Mouse (Mus musculus) cerebellum, adult 8-10 months (tissue): ENCODE data around the gene Gpr83.
"Not testable (repeated sequence)": the region's sequence is repeated elsewhere in the genome, so short reads cannot be mapped to it uniquely, and the experiment has no call there.

Experiments
- DNase-seq: peaks from one replicate; pipeline ENCODE4 v3.0.0; 2022

Gene Gpr83

DNA sequence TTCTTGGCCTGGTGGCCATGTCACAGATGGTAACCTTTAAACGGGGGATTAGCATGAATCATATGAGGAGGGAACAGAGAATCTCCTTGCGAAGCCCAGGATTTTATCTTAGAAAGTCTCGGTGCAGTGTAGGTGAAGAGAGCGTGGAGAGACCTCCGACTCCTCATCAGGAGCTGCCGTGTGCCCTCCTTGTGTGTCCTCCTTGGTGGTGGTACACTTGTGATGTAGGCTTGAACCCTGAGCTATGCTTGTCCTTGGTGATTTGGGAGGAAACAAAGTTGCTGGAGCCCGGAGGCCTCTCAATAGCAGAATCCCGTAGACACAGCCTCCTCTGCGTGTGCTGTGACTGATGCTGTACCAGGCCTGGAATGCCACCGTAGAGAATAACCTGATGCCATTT, 10.8 kb downstream of the Gpr83 start:
- no peak for DNase-seq

DNA sequence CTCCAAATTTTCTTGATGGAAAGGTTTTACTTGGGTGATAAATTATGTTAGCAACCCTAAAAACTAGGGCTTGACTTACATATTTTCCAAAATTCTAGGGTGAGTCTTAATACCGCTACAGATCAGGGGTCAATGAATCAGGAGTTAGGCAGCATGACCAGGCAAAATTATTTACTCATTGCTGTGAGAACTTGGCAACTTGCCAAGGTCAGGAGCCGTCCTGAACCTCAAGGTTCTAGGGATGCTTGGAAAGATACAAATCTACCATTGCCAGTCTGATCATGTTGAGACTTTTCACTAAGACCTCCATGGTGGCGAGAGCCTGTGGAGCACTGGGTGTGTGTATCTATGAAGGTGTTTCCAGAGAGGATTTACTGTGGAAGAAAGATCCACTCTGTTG, 11.5 kb downstream of the Gpr83 start:
- no peak for DNase-seq

DNA sequence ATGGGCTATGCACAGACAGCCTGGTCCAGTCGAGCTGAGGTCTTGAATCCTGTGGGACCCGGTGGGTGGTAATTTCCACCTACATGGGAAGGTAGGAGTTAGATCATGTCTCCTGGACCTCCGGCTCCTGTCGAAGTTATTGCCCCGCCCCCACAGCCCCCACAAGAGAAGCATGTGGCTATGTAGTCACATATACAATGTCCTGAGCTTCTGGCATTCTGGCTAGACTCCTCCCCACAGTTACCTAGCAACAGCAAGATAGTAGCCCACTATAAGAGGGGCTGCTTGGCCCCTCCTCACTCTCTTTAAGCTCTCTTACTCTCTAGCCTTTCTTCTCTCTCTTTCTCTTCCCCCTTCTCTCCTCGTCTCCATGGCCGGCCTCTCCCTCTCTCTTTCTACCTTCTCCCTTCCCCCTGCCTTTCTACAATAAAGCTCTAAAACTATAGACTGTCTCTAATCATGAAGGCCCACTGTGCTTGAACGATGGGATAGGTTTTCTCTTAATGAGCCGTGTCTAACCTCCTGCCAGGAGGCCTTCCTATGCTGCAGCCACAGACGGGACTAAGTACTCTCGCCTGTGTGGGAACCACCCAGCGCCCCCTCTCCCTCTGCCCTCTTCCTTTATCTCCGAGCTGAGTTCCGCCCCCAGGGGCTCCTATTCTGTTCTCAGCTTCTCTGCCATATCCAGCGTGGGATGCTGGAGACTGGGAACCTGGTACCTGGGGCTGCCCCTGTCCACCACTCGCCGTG, 12.3 kb downstream of the Gpr83 start:
- DNase-seq: no peak

DNA sequence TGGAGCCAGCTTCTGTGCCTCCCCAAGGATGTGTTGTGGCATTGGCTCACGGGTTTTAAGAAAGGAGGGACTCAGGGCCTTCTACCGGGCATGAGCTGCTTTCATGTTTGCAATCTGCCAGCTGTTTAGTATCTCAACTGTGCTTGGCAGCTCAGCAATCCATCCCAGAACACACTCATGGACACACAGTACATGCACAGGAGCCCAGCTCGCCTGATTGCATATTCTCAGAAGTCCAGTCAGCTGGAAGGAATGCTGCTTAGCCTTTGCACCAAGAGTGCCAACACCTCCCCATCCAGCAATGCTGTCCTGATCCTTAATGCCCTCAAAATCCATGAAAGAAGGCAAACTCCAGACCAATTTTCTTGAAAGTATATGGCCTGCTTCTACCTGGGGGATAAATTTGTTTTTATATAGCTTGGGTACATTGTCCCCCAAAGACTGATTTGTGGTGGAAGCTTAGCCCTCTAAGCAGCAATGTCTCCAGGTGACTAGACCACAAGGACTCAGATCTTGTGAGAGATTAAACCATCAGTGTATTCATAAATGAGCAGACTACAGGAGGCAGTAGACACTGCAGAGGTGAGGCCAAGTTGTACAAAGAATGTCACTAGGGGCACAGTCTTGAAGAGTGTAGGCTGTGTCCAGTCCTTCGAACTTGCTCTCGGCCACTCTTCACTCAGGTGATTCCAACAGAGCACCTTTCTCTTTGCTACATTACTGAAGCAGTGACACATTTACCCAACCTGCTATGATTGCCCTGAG, 15.9 kb downstream of the Gpr83 start:
- no peak for DNase-seq

DNA sequence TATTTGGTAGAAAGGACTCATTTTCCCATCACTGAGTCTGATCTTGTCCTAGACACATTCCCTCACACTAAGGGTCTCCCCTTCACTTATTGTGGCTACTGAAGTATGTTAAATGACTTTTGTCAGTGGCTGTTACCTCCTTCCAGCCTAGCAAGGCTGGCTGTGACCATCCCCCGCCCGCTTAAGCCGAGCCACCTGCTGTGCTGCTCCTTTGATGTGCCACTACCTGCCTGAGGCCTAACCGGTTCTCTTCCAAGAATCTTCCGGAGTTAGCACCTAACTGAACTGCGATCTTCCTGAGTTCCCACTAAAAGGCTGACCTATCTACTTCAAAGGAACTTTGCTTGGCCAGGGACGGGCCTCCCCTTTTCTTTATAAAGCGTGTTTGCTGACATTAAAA, 16.6 kb downstream of the Gpr83 start:
- DNase-seq: not testable (repeated sequence)

DNA sequence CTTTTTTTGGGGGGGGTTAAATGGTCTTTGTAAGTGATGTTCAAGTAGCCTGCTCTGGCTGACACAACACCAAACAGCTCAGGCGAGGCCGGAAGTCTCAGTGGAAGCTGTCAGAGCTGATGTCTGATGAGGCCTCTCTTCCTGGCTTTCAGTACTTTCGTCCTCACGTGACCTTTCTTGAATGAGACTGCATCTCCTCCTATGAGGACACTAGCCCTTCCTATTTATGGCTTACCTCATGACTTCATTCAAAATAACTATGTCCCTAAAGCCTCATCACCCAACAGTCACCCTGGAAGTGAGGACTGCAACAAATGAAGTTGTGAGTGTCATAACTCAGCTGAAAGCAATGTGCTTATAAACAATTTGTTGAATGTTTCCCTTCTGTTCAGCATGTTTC, 24.6 kb downstream of the Gpr83 start:
- DNase-seq: no peak

DNA sequence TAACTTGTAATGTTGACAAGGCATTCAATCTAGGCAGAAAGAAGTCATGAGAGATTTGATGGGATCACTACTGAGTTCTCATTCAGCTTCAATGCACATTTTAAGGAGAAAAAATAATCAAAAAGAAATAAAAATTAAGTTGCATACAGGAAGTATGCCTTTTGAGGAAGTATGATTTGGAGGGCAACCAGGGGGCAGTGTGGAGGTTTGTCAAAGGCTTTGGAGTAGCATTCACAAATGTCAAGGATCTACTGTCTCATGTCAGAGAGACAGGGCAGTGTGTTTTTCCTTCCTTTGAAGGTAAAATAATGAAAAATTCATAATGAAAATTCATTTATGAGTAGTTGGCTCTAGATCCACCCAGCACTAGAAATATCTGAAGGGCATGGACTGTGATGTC, 25.1 kb downstream of the Gpr83 start:
- DNase-seq: no peak

DNA sequence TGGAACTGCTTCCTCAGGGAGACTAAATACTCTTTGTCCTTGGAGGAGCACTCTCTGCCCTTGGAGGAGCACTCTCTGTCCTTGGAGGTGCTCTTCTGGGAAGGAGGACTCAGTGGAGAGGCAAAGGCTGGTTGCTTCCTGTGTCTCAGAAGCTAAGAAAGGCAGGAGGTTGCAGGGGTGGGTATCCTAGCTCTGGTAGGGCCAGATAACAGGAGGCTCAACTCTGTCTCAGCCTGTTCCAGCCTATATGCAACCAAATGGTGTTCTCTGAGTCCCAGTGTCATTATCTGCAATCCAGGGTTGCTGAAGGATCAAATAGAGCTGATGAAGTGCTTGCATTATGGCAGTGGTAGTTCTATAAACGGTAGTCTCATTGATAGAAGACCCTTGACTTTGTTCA, 25.9 kb downstream of the Gpr83 start:
- DNase-seq: no peak

DNA sequence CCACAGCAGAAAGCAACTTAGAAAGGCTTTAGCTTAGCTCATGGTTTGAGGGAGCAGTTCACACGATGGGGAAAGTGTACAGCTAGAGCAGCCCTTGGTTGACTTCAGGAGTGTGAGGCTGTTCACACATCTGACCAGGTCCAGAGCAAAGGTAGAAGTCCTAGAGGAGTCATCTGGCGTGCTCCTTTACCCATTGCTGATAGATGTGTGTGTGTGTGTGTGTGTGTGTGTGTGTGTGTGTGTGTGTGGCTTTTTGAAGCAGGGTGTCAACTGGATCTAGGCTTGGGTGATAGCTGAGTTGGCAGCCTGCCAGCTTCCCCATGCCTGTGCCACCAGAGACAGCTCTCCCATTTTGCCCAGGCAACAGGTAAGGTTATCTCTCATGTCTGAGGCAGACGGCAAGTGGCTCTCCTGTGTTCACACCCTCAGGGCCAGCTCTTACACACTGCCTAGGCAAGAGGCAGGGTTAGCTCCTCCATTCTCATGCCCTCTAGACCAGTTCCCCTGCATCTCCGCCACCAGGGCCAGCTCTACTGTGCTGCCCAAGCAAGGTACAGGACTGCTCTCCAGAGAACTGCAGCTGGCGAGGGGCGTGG, 27.9 kb downstream of the Gpr83 start:
- no peak for DNase-seq

DNA sequence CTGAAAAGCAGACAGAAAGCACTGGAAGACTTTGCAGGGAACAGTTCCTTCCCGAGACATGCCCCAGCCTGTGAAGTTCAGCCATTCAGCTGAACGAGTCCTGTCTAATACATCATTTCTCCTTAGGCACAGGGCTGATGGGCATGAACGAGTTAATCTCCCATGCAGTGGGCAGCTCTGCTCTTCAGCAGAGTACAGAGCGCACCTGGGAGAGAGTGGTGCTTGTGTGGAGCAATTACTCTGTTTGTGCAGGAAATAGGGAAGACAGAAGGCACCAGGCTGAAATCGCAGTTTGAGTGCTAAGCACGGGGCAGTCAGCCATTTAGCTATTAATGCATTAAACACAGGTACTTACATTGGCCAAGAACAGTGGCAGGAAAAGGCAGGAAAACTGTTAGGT, 28.7 kb downstream of the Gpr83 start:
- no peak for DNase-seq

DNA sequence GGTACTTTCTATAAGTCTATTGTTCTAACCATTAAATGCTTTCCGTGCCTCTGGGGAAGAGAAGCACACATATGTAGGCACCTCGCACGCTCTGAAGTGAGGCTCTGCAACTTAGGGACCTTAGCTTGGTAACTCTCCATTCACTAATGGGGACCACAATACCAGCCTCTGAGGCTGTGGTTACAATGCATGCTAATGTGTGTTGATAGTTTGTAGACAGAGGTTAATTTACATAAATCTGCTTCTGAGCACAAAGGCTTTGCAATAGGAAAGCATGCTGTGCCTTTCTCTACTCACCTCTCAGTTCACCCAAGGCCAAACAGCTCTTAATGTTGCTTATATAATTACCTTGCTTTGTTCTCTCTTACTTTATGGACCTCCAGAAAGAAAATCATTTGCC, 30.7 kb downstream of the Gpr83 start:
- no peak for DNase-seq

DNA sequence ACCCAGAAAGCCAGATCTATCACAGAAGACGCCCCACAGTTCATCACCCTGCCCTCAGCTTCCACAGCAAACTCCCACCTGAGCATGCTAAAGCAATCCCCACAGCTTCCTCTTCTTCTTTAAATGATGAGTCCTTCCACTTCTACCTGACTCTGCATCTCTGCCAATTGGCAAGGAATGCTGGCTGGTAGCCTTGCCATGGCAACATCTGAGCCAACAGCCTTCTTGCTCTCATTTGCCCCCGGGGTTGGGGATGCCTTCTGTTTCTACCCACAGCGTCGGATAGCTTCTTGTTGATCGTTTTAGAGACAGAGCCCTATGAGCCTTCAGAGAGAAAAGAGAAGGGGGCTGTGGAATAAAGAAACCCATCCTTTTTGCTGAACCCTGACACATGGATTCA, 31.9 kb downstream of the Gpr83 start:
- no peak for DNase-seq

DNA sequence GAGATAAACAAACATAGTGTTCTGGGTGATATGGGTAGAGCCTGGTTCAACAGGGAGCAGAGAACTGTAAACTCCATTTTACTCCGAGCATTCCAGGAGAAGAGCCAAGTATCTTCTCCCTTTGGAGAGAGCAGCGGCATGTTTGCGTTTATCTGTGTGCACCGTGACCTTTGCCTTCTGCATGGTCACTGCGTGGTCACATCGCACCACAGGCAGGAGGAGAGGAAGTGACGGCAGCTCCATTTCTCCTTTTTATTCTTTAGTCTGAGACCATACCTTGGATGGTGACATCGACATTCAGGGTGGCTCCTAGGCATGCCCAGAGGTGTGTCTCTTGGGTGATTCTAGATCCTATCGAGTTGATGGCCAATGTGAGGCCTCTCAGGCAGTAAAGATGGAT, 33.4 kb downstream of the Gpr83 start:
- no peak for DNase-seq

DNA sequence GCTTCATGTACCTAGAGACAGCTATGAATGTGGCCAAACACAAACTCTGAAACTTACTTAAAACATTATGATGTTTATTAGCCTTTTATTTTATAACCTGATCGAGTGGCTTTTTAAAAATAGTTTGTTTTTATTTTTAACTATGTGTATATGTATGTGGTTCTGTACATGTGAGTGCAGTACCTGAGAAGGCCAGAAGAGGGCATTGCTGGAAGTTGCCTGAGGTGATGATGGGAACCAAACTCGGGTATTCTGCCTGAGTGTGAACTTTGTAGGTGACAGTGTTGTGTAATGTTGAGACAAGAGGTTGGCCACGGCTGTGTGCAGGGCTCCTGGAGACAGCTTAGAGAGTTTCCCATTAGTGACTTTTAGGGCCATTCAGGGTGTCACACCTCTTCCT, 34.6 kb downstream of the Gpr83 start:
- DNase-seq: no peak

DNA sequence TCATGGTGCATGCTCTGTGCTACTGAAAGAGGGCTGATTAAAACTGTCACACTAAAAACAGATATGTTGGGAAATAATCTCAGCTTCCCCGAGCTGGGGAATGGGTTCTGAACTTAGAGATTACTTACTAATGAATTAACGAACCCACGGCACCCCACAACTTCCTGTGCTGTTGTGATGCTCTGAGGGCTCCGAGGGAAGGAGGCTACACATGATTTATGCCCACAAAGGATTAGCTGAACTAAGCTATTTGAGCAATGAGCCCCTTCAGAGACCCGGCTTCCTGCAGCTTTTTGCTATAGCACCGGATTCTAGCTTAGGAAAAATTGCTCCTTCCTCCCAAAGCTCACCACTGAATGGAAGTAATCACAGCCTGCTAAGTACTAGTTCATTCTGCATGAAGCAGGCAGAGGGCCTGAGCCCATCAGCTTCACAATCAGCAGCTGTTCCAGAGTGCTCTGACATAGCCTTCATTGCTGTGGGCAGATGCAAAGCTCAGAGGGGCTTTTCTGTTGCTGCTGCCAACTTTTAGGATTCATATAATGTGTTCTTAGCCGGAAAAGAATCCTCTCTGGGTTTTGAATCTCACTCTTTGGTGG, 35.3 kb downstream of the Gpr83 start:
- DNase-seq: no peak

DNA sequence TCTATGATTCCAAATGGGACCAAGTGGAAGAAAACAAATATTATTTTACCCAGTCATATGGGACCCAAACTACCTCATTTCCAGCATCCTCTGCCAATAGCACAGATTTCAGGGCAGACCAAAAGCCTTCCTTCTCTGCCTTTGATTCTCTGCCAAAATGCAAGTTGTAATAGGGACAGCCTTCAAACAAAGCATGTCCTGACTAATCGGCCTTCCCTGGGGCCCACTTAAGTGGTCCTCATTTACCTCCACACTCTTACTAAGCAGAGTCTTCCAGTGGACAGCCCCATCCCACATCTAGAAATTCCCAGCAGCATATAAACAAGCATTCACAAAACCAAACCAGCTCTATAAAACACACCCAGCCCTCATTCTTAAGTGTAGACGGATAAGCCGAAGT, 37.1 kb downstream of the Gpr83 start:
- no peak for DNase-seq

DNA sequence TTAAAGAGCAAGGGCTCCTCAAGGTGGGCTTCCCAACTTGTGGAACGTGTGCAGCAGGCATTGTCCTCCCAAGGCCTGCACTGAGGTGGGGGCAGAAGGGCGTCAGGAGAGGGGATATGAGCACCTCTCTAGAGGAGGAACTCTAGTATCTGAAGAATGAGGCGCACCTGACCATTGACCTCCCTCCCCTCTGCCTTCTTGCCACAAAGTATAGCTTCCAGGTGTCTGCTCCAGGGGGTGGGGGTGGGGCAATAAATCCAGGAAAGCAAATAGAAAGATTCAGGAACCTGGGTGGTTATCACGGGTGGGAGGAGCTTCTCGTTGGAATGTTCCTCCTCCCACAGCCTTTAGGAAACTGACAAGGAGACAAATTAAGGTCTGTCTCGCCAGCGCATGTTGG, 41.7 kb downstream of the Gpr83 start:
- no peak for DNase-seq

DNA sequence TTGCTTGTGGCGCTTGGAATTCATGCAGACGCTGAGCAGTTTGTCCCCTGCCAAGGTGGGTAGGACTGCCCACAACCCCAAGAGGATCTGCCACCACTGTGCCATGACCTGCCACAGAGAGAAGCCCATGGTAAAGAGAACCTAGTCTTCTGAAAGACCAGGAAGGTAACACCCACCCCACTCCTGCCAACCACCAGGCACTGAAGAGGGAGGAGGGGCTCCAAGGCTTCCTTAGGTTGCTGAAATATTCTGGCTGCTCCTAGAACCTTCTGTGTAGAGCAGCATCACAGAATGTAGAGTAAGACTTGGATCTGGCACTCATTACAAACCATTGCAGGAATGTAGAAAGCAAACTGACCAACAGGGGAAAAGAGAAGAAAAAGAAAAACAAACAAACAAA, 42.4 kb downstream of the Gpr83 start:
- DNase-seq: no peak

DNA sequence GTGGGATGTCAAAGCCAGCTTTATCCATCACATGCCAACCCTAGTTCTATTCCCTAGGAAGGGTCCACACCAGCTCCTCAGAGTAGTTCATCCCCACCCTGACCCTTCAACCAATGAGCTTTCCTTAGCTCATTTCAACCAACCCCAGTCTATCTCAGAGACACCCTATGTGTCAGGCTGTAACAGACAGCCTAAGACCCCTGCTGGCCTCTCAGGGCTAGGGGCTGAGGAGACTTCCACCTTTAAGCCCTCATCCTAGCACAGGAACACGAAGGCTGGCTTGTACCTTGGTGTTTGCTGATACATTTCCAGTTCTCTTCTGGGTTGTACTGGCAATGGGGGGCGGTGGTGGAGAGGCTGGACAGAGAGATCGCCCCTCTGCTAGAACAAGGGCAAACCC, 43.0 kb downstream of the Gpr83 start:
- no peak for DNase-seq

DNA sequence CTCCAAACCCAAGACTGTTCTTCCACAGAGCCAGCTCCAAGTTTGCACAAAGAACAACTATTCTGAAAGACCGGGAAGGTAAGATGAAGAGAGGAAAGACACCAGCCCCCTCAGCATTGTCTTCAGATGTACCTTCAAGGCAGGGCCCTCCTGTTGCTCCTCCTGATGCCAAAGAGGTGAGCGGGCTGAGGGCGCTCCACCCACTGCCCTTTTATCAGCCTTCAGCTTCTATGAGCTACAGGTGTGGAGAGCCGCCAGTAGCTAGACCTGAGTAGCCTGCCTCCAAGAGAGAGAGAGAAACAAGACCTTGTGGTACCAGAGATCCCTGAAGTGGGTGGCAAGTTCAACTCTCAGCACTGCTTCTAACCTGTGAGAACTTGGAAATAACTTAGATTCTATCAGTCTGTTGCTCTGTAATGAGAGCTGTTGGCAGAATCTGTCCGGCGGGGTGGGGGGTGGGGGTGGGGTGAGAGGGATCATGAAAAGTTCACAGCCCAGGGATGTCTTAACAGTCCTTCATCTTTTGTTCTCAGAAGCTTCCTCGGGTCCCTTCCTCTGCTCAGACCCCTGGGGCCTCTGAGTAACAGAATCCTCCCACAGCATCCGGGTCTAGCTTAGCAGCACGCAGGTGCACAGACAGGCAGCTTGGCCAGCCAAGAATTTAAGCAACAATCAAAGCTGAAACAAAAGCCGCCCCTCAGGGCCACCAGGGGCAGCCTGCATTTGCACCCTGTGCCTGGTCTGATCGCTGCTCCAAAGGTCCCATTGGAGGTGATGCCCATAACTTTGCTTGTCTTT, 43.8 kb downstream of the Gpr83 start, which contains the start of gene Izumo1r:
Gene Izumo1r, minus strand, starts transcription at position 369 of the 798 bp plus-strand sequence.
- no peak for DNase-seq

DNA sequence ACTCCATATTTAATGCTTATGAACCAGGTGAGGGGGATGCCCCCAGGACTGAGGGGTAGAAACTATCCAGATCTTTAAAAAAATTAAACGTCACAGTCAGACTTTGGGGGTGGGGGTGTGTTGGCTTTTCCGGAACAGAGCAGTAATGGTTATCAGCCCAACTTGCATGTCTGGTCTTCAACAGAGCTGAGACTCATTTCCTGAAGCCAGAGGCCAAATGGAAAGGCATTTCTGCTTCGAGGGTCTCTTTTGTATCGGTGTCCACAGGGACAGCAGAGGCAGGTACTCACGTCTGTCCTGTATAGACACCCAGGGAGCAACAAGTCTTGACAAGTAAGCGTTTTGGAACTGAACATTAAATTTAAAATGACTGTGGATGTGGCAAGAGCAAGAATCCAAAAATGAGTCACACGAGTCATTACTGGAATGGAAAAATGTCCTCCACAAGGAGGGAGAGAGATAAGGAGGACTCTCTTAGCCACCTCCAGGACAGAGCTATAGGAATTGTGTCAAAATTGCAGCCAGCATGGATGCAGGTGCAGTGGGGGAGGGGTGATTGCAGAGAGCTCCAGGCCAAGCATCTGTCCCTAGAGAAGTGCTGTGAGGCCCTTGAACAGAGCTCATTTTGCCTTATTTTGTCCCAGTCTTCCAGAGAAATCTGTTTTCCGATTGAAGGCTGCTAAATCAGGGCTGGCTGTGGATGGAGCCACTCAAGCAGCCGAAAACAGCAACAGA, 44.9 kb downstream of the Gpr83 start:
- no peak for DNase-seq

DNA sequence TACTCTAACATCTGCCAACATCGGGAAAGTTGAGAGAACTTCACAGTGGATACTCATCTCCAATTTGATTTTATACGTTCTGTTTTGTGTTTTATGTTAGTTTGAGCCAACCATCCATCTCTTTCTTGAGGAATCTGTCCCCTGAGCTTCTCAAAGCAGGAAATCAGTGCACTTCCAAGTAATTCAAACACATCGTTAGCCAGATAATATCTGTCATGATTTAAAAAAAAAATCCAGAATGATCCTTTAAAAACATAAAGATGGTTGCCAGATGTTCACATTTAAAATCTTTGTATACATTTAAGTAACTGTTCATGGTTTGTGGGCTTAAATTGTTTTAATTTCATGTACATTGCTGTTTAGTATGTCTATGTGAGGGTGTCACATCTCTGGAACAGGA, 45.9 kb downstream of the Gpr83 start:
- DNase-seq: no peak
